Mouse (Mus musculus) 416B (cell line): ENCODE measurements at regions not wholly inside any gene's neighbourhood (a gene's known extent, or its start where the extent isn't known, plus 50 kb on each side); places are given as distances from the start of the nearest gene placed in this dataset.

Source experiments
- DNase-seq: peaks from one replicate; pipeline ENCODE4 v3.0.0; 2011; ENCODE audit warnings: low read depth

DNA sequence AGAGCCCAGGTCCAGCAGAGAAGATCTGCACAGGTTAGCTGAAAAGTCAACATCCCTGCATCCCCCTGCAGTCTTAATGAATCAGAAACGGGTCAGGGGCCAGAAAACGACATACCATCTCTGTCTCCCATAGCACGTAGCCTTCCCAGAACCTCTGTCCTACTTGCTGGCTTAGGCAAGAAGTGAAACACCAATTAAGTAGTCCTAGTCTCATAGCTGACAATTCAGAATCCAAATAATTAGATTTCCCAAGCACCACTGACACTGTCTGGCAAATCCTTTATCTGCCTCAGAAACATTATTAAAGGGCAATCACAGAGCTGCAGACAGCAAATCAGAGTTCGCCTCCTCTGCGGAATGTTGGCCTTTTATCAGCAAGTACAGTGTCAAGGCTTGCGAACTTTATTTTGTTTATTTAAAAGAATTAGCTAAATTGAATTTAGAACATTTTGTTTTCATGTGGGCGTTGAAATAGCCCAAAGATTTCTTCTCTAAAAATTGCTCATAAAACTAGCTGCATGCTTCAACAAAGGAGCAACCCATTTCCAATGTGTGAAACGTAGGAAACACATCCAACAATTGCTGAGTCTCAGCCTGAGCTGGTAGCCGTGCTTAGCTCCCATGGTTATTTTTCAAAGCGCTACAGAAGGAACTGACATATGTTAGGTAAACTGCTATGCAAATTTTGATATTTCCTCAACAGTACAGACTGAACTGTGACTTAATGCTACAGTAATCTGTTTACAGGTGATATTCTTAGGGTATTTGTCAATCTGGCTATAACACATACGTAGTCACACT lies 411.2 kb downstream of the Ipo11 start:
- DNase-seq: no peak

DNA sequence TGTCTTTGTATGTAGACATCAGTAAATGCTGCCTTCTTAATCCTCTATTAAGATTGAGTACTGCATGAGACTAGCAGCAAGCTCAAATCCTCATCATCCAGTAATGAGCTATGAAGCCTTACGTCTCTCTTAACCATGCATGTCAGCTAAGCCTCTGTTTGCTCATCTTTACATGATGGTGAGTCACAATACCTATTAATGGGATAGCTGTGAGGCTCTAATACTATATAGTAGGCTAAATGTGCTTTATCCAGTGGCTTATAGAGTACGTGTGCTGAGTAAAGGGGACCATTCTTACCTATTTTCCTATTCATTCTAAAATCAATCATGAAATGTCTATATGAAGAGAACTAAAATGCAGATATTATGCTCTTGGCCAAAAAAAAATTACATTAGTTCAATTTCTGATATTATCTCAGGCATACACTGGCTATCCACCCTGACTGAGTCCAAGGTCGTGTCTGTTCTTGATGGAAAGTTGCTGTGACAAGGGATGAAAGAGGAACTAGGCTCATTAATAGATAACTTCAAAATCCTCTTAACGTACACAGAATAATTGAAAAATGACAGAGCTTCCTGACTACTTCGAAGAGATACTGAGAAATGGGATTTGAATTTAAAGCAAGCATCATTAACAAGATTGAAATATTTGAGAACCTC lies 422.1 kb downstream of the Ipo11 start:
- no peak for DNase-seq

DNA sequence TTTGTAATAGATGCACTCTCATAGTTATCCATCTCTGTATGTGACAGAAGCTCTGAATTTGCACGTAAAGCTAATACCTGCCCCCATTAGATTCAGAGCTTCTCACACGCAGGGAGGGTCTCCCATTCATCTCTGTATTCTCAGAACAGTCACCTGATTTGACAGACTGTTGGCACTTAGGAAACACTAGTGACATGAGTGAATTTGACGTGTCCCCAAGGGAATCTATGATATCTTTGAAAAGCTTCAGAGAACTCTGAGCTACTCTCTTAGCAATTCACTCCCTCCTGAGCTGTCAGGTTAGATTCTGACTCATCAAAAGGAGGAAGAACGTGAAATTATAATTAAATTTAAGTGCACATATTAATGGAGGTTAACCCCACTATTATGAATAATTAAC lies 423.1 kb downstream of the Ipo11 start:
- DNase-seq: no peak

DNA sequence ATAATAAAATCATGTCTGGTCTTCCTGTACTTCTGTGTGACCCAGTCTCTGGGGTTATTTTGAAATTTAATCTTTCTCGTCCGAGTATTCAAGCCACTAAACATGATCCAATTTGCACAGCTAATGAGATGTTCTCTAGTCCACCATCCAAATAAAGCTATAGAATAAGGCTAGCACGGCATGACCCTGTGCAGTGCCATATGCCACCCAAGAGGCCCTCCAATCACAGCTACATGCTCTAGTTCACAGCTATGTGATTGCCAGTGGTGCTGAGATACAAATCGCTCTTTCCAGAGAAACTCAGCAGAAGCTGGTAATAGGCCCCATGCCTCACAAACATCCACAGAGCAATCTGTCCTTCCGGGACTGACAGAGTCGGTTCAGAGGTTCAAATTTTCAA lies 426.3 kb downstream of the Ipo11 start:
- no peak for DNase-seq

DNA sequence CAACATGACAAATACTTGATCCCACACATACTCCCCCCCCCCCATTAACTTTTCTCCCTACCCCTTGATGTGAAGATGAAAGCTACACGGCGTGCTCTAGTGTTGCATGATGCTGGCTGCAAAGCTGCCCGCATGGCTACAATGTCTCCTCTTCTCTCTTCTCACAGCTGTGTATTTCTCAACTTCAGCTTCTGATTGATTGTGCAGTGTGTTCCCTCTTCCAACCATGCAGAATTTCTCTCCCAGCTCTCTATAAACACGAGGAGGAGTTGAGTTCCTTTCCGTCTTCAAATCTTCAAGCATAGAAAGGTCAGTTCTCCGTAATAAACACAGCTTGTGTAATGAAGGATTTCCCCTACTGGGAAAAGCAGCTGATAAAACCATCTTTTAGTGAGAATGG lies 435.5 kb downstream of the Ipo11 start:
- no peak for DNase-seq

DNA sequence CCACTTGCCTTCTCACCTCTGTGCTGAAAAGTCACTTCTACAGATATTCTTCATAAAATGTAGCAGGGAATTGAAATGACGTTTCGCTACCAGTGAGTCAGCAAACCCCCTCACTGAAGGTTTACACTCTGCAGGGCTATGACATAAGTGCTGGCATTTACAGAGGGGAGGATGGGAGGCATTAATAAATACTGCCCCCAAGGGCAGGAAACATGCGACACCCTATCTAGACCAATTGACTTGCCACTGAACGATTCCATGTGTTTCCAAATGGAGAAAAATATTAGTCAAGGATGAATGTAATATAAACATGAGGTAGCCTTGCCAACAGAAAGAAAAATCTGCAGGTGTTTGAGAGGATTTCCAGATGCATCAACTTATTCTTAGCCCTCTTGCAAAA lies 465.5 kb downstream of the Ipo11 start:
- no peak for DNase-seq

DNA sequence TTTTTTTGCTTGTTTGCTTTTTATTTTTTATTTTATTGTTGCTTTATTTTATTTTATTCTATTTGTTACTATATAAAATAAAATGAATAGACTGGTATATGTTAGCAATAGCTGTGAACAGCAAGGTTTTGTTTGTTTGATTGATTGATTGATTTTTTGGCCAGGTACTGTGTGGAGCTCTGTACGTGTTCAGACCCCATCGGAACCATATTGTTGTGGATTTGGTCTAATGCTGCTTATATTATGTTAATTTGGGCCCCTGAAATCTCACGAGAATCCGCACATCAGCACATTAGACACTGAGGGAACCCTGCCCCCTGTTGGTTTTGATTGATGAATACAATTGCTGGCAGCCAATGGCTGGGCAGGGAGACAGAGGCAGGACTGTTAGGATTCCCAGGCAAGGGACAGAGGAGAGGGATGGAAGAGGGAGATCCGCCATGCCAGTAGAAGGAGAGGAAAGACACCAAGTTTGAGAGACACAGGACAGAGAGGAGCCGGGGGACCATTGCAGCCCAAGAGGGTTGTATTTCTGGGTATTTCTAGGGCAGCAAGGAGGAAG lies 482.3 kb downstream of the Ipo11 start:
- no peak for DNase-seq

DNA sequence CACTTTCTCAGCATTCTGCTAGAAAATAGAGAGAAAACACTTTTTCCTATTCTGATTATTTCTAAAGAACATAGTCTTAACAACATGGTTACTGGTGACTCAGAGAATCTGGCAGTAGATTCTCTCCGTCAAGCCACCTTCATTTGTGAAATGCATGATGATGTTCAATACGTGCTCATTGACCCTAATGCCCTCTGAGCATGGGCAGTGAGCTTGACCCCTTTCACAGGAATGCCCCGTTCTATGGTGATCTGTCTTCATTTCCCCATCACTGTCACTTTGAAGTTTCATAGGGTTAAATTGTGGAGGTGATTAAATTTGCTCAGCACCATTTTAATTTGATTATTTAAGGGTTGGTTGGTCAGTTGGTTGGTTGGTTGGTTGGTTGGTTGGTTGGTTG lies 504.6 kb downstream of the Ipo11 start:
- no peak for DNase-seq

DNA sequence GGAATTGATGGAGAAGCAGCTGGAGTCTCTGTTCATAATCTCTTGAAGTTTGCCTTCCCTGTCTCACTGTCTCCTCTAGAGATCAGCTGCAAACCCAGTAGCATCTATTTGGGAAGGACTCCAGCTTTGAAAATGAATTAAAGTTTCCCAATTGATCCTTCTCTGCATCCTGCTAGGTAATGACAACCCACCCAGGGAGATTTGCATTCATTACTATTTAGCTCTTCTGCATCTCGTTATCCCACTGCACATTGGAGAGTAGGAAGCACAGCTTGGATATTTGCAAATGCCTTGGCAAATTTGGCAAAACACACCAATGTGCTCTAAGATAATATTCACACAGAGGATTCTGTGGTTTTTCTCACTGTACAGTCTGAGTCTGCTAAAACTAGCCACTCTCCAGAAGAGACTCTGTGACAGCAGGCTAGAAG lies 530.1 kb downstream of the Ipo11 start:
- no peak for DNase-seq

DNA sequence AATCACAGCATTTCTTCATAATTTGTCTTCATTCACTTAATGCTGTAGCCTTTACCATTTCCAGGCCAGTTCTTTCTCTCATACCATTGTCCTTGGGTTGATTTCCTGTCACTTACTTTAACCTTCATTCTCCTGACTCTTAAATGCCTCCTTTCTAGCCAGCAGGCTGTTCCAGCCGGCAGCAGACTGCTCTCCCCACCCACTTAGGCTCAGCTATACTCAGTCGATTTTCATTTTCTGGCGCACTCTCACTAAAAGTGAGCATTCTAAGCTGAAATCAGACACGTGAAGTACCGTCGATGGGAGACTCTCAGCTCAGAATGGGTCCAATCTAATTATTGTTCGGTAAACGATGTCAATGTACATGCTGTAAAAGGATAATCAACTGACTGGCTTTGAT lies 544.1 kb downstream of the Ipo11 start:
- DNase-seq: no peak

DNA sequence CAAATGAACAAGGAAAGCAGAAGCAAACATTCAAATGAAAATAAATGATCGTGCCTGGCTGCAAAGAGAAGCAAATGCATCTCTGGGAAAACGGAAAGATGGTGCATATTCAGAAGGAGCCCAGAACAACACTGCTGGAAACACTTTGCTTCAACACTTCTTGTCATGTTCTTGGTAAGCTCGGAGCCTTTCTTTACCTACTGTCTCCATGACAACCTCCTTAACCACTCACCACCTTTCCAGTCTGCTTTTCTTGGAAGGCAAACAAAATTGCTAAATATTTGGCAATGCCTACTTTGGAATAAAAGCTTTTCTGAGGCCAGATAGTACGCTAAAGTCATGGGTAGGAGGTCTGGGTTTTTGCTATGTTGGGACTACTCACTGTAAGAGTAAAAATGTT lies 548.1 kb downstream of the Ipo11 start:
- no peak for DNase-seq

DNA sequence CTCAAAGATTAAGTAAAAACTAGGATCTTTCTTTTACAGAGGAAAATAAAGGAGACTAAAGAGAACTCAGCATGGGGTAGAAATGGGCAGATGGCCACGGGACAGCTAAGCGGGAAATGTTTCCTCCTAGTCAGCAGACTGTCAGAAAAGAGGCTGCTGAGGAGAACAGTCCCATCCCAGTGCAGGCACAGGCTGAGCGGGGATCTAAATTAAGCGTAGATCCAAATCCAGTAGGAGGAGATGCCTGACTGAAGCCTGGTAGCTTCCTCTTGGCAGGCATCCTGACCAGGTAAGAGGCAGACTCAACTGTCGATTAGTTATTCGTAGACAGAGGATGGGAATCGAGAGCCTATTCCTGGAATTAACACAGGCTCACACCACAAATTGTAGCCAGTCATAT lies 569.2 kb downstream of the Ipo11 start:
- no peak for DNase-seq

DNA sequence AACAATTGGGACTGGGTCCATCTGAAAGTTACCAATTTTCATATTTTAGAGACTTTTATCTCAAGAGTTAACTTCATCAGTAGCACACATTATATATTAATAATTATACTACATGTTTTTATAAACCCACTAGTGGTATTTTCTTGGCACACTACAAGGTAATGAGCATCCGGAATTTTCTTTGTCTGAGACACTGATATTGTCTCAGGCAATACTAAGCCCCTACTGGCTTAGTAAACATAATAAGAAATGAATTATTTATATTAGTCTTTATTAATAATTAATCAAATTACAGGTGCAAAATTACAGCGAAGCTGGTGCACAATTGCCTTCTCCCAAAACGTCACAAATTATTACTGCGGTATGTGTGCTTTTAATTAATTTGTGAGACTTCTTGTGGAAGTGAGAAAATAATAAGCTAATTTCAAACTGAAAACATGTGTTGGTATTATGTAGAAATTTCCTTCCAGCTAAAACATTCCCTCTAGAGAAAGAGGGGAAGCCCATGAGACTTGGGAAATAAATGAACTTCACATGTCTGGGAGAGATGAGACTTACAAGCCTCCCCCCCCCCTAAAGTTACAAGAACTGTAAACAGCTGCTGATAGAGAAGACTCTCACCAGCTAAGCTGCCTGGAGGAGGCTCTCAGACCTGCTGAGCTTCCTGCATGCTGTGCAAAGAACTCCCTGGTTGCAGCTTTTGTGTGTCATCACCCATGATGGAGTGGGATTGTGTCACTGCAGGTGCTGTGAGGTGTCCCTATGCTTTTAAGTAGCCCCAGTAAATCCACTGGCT lies 583.9 kb downstream of the Ipo11 start:
- no peak for DNase-seq

DNA sequence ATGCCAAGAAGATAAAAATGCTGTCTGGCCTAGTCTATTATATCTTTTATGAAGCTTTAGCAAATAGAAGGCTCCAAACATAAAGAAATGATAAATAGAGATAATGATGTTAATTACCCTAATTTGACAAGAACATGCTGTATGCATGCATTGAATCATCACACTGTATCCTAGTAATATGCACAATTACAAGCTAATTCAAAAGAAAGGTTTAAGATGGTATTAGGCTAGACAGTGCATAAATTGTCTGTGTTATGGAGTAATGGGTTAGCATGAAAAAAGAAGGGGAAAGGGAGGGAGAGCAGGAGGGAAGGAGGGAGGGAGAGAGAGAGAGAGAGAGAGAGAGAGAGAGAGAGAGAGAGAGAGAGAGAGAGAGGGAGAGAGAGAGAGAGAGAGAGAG lies 604.7 kb downstream of the Ipo11 start:
- no peak for DNase-seq

DNA sequence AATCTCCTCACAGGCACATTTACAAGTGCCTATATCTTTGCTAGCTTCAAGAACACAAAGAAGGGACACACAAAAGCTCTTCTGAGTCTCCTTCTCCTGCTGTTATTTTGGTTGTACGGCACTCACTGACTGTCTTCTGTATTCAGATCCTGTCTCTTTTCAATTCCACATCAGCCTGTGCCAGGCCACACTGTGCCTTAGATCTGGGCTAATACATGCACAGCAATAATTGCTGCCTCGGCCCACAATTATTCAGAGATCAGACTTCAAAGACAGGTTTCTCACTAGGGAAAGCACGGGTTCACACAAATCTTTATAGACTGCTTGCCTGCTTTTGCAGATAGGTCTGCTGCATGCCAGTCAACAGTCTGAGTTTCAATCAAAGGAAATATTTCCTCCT lies 617.8 kb downstream of the Ipo11 start:
- no peak for DNase-seq

DNA sequence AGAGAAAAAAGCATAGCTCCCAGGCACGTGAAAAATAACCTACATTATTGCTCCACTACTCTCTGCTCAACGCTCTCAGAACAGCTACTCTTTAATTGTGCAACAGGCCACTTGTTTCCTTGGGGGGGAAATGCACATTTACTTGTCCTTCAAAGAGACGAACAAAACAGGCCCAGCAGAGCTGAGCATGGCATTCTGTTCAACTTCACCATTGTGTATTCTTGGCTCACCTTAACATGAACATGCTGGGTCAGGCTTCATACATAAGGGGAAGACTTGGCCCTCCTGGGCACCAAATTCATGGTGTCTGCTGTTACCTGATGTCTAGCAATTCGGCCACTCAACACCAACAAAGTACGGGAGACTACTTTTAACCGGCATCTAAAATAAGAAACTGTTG lies 618.3 kb downstream of the Ipo11 start:
- DNase-seq: no peak

DNA sequence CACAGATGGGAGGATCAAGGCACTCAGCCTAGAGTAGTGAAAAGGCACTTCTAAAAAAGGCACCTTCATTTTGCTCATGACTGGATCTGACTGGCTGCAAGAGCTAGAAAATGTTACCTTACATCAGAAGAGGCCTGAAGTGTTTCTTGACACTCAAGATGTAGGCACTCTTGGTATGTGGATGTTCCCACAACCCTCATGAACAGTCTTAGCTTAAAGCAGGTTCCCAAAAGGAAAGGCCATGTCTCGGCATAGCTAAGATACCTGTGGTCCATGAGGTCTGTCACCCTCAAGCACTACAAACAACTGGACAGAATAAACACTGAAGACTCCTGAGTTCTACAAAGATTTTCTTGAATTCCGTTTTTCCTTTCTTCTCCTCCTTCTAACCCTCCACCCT lies 619.5 kb downstream of the Ipo11 start:
- no peak for DNase-seq

DNA sequence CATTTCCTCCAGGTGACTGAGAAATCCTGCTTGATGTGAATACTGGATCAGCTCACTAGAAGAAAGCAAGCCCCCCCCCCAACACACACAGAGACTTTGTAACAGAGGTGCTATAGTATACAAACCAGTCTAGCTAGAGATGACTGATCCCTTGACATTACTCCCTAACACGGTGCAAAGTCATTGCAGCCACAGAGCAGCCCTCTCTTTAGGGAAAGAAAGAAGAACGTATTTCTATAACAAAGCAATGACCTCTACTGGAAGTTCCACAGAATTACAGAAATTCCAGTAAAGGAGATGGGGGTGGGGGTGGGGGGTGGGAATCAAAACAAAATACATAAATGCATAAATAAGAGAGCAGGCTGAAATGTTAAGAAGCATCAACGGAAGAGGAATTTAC lies 655.6 kb downstream of the Ipo11 start:
- no peak for DNase-seq

DNA sequence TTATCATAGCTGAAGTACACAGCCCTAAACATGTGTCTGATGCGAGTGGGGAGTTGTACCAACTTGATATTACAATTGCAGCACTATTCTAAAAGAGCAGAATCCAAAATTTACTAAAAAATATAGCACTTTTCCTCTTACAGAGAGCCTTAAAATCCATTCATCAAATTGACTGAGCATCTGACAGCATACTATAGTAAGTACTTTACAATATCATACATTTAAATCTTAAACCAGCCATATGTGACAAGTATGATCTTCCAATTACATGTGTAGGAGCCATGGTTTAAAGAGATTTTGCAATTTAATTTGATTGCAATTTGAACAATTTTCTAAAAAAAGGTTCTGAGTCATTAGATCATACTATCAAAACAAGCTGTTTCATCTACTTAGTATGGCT lies 676.9 kb downstream of the Ipo11 start:
- DNase-seq: no peak
